Mouse (Mus musculus): ENCODE measurements around the gene Ifi27l2b. TPM values are rescaled to one million over a fixed set of nuclear protein-coding genes. Genes with fewer than 3 reads are reported as not detected.

The Ifi27l2b gene
- polyA plus RNA-seq (2012; rRNA removed): 0.13 TPM in 1 of 2 replicates, not detected in the other

DNA sequence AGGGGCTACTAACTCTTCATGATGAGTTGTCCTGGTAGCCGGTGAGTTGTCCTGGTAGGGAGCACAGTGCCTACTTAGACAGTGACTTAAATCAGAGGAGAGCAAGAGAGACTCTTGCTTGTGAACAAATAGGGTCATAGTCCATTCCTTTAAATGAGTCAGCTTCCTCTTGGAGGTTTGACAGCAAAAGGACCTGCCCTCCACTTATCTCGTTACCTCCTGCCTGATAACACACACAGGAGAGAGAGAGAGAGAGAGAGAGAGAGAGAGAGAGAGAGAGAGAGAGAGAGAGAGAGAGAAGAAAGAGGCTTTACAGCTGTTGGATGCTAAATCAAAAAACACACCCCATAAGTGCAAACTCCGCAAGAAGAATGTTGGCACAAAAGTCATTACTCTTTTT, at the start of gene Ifi27l2b:
Gene Ifi27l2b (minus strand): TSS at position 84 of the 400 bp plus-strand sequence.

GRCm38 (mm10) chr12:103443524-103443923, 13.5 kb downstream of the Ifi27l2b start, which contains the start of gene Ifi27l2a:
TSS of gene Ifi27l2a (minus strand) at chr12:103443680.

DNA sequence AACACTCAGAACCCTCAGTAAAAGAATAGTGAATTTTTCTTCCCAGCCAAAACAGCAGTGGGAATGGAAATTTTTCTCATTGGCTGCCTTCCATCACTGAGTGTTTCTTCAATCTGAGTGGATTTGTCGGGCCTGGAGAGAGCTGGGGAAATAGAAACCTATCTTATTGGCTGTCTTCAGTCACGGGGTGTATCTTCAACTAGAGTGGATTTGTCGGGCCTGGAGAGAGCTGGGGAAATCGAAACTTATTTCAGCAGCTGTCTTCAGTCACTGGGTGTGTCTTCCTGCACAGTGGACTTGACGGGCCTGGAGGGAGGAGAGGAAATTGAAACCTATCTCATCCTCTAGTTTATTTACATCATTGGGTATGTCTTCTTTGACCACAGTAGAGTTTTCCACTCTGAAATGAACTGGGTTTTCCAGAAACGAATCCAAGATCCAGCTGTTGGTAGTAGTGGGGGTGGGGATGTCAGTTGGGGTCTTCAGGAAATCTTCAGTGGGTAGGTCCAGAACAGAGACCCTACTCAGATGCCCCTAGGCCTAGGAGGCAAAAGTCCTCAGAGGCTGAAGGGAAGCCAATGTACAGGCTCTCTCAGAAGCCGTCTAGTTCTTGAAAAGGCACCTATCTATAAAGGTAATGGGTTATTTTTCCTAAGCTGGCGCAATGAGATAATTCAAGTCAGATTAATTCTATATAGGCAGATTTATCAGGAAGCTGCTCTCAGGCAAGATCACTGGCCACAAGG, 22.9 kb downstream of the Ifi27l2b start, which contains the start of gene Ifi27:
Gene Ifi27 (plus strand): TSS at position 226 of the 746 bp plus-strand sequence.

GRCm38 (mm10) chr12:103425729-103426470, 31.1 kb downstream of the Ifi27l2b start, which contains the start of gene Ddx24:
TSS of gene Ddx24 (minus strand) at chr12:103425830.

GRCm38 (mm10) chr12:103407720-103408119, 49.3 kb downstream of the Ifi27l2b start, which contains the start of gene 9330161L09Rik:
TSS of gene 9330161L09Rik (minus strand) at chr12:103407820.

Other genes with a start within 250 kb of the Ifi27l2b start
- 0.05 TPM in 1 of 2 replicates, not detected in the other for gene Prima1, start 215.1 kb downstream of the Ifi27l2b start, polyA plus RNA-seq (2012; rRNA removed)
- gene Fam181a, start 146.2 kb downstream of the Ifi27l2b start, polyA plus RNA-seq (2012; rRNA removed): not detected in 2 replicates
- 4.3 and 5.7 TPM in 2 replicates for gene Asb2, start 101.2 kb downstream of the Ifi27l2b start, polyA plus RNA-seq (2012; rRNA removed)
- gene Otub2, start 68.5 kb downstream of the Ifi27l2b start, polyA plus RNA-seq (2012; rRNA removed): 11.0 and 11.6 TPM in 2 replicates
- gene 9330161L09Rik, start 49.4 kb downstream of the Ifi27l2b start, polyA plus RNA-seq (2012; rRNA removed): 0.14 and 0.22 TPM in 2 replicates
- gene Ddx24, start 31.4 kb downstream of the Ifi27l2b start, polyA plus RNA-seq (2012; rRNA removed): 23.8 and 25.5 TPM in 2 replicates
- gene Ifi27, start 23.0 kb downstream of the Ifi27l2b start, polyA plus RNA-seq (2012; rRNA removed): 33.9 and 52.3 TPM in 2 replicates
- gene Ifi27l2a, start 13.5 kb downstream of the Ifi27l2b start, polyA plus RNA-seq (2012; rRNA removed): 26.0 and 70.7 TPM in 2 replicates
- 1.2 and 1.3 TPM in 2 replicates for gene Ppp4r4, start 75.1 kb upstream of the Ifi27l2b start, polyA plus RNA-seq (2012; rRNA removed)
- 53.2 and 56.2 TPM in 2 replicates for gene Serpina10, start 174.2 kb upstream of the Ifi27l2b start, polyA plus RNA-seq (2012; rRNA removed)
- 14.8 and 25.0 TPM in 2 replicates for gene Serpina6, start 200.0 kb upstream of the Ifi27l2b start, polyA plus RNA-seq (2012; rRNA removed)
- gene Serpina16, start 218.9 kb upstream of the Ifi27l2b start, polyA plus RNA-seq (2012; rRNA removed): 0.01 TPM in 1 of 2 replicates, not detected in the other
- not detected in 2 replicates for gene Serpina1f, start 238.3 kb upstream of the Ifi27l2b start, polyA plus RNA-seq (2012; rRNA removed)

Data from liver, embryonic 18 days (tissue).